Mouse (Mus musculus) intestine, embryonic 14.5 days (tissue): ENCODE data around the gene Dph1. TPM values are rescaled to one million over a fixed set of nuclear protein-coding genes. Genes with fewer than 3 reads are reported as not detected.
A peak's percentile ranks its signal among the peaks of the same experiment; 100 is the strongest.
"Not testable (repeated sequence)": the region's sequence is repeated elsewhere in the genome, so short reads cannot be mapped to it uniquely, and the experiment has no call there.

ENCODE experiments used
- ATAC-seq: fragments of 200-750 bp; cut with Nextera tagmentation; replicated peaks from 2 replicates; pipeline ENCODE4 v1.8.0; 2017; ENCODE audit warnings: low read depth, moderate number of reproducible peaks, moderate TSS enrichment, moderate library complexity; ENCODE audit not compliant: low FRiP score, low TSS enrichment
- DNase-seq: peaks from one replicate; pipeline ENCODE4 v3.0.0-alpha.2; 2018; ENCODE audit warnings: low spot score
- H3K27ac ChIP-seq: fragments of 300-500 bp; sonication (generic); 2 replicates; pipeline ENCODE4 v1.5.1; 2014; ENCODE audit warnings: low read depth, mild to moderate bottlenecking, control low read depth
- H3K27me3 ChIP-seq: fragments of 300-500 bp; sonication (generic); replicated peaks from 2 replicates; pipeline ENCODE4 v1.6.1; 2014; ENCODE audit warnings: low read length, control low read depth; ENCODE audit not compliant: control insufficient read depth, insufficient read depth
- H3K36me3 ChIP-seq: fragments of 300-500 bp; sonication (generic); 2 replicates; pipeline ENCODE4 v1.6.1; 2014; ENCODE audit warnings: low read length, control low read depth; ENCODE audit not compliant: control insufficient read depth, insufficient read depth
- H3K4me1 ChIP-seq: fragments of 300-500 bp; sonication (generic); replicated peaks from 2 replicates; pipeline ENCODE4 v1.6.1; 2014; ENCODE audit warnings: low read length, control low read depth, mixed read lengths; ENCODE audit not compliant: control insufficient read depth, insufficient read depth
- H3K4me2 ChIP-seq: fragments of 300-500 bp; sonication (generic); 2 replicates; pipeline ENCODE4 v1.6.1; 2014; ENCODE audit warnings: low read length
- H3K4me3 ChIP-seq: fragments of 300-500 bp; sonication (generic); 2 replicates; pipeline ENCODE4 v1.5.1; 2014; ENCODE audit warnings: low read depth, low read length, control low read depth, mixed read lengths
- H3K9ac ChIP-seq: fragments of 300-500 bp; sonication (generic); 2 replicates; pipeline ENCODE4 v1.6.1; 2014; ENCODE audit warnings: mild to moderate bottlenecking, low read length
- H3K9me3 ChIP-seq: fragments of 300-500 bp; sonication (generic); 2 replicates; pipeline ENCODE4 v1.6.1; 2016; ENCODE audit warnings: low read length, control low read depth; ENCODE audit not compliant: control insufficient read depth
- WGBS: fragments of 180-500 bp; shearing (Covaris S2); extraction: QIAGEN DNeasy Blood & Tissue Kit; methylation state at CpG from one replicate; pipeline ENCODE4 v1.1.7; 2014; 5-methylcytosine and 5-hydroxymethylcytosine counted together
- polyA plus RNA-seq: library from polyadenylated mRNA; unstranded; fragments of >200 nt; fragmentation: Nextera tagmentation; extraction: Ambion mirVana; gene quantifications from 2 replicates; pipeline ENCODE4 v1.2.1, GENCODE M21; 2014

Dph1 gene
- polyA plus RNA-seq, 1 experiment from 2014 or later: 31.5 TPM

GRCm38 (mm10) chr11:75174574-75174973 is 16.5 kb downstream of the Dph1 start:
- not testable (repeated sequence) for H3K9ac ChIP-seq, H3K27ac ChIP-seq
- peaks cover 15% of the 10 kb centered on the region for H3K36me3 ChIP-seq

DNA sequence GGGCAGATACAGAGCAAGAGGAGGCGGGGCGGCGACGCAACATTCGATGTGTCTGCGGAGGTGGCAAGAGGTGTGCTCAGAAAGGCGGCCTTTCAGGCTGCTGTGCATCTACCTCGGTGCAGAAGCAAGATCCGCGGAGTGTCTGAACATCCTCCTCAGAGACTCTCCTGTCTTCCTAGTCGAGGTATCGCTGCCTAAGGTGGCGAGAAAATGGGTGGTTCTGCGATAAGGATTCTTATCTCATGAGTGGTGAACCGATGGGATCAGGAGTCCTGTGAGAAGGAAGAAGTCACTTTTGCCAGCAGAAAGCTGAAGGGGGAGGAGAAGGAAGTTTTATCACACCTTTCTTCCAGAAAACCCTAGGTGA is 17.3 kb downstream of the Dph1 start:
- no peak for ATAC-seq
- peaks cover 32% of the 10 kb centered on the region for H3K4me1 ChIP-seq
- 2% methylated on average over 15 of the region's 15 CpGs for WGBS

More at GRCm38 (mm10) chr11:75174574-75174973, 16.5 kb downstream of the Dph1 start:
- not testable (repeated sequence) for H3K4me3 ChIP-seq, DNase-seq, H3K9me3 ChIP-seq, ATAC-seq, H3K4me2 ChIP-seq
- H3K4me1 ChIP-seq: peaks cover 35% of the 10 kb centered on the region
- H3K27me3 ChIP-seq: peaks cover 33% of the 10 kb centered on the region
- 57% methylated on average over 6 of the region's 6 CpGs for WGBS

GRCm38 (mm10) chr11:75173095-75173798 is 17.8 kb downstream of the Dph1 start:
- ATAC-seq (peak; percentile 56), DNase-seq (peak; percentile 96)
- H3K27ac ChIP-seq: no peak overlapping the region
- H3K4me3 ChIP-seq: peak overlapping the region; percentile 58
- peaks cover 35% of the 10 kb centered on the region for H3K27me3 ChIP-seq
- H3K36me3 ChIP-seq: peaks cover 15% of the 10 kb centered on the region
- WGBS: under 1% methylated on average over 71 of the region's 71 CpGs
- peak overlapping the region; percentile 78 for H3K4me2 ChIP-seq
- peaks cover 32% of the 10 kb centered on the region for H3K4me1 ChIP-seq
- H3K9me3 ChIP-seq: no peaks in the 10 kb centered on the region
- H3K9ac ChIP-seq: peak overlapping the region; percentile 39

More for the DNA sequence above, 17.3 kb downstream of the Dph1 start:
- peaks cover 15% of the 10 kb centered on the region for H3K36me3 ChIP-seq
- no peak overlapping the region for H3K9ac ChIP-seq
- H3K27me3 ChIP-seq: peaks cover 35% of the 10 kb centered on the region
- no peak for DNase-seq
- no peaks in the 10 kb centered on the region for H3K9me3 ChIP-seq
- H3K27ac ChIP-seq: no peak overlapping the region
- peak overlapping the region; percentile 78 for H3K4me2 ChIP-seq
- H3K4me3 ChIP-seq: peak overlapping the region; percentile 58

DNA sequence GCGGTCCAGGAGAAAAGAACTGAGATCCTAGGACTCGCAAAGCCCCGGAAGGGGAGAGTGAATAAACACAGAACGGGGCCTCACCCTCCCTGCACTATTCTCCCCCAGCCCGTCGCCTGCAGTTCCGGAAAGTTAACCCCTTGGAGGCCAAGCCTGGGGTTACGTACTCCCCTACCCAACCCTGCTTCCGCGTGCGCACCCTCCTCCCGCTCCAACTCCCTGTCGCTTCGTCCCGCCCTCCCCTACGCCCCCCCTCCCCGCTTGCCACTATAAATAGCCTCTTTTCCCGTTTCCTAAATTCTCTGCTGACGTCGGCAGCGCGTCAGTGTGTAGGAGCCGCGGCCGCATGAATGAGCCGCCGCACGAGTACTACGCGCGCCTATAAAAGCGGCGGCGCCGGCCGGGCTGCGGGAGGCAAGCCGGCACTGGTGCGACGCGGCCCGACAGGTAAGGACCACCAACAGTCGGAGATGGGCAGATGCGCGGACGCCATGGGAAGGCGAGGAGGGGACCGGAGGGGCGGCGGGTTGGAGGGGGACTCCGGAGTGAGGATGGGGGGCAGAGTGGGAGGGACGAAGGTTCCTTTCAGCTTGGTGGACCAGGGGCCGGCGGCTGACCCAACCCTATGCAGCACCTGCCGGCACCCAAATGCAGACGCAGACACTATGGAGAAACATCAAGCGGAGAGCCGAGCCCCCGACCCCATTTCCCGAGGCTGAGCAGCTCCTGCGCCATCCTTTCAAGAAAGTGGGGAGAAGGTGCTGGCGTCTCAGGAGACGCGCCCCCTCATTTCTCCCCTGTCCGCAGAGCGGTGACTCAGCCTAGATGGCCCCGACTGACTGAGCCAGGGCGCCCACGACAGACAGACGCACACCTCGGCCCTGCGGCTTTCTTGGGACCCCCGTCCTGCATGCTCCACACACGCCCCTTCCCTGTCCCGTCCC is 18.6 kb downstream of the Dph1 start:
- H3K9ac ChIP-seq: 0 out of 2 replicates have a peak overlapping the region, but pooled peaks have one; percentile 7
- ATAC-seq (no peak), DNase-seq (peak; percentile 59)
- H3K4me2 ChIP-seq: peak overlapping the region; percentile 78
- under 1% methylated on average over 75 of the region's 75 CpGs for WGBS
- H3K9me3 ChIP-seq: no peaks in the 10 kb centered on the region
- no peak overlapping the region for H3K27ac ChIP-seq
- H3K36me3 ChIP-seq: peaks cover 12% of the 10 kb centered on the region
- peaks cover 40% of the 10 kb centered on the region for H3K27me3 ChIP-seq
- peaks cover 25% of the 10 kb centered on the region for H3K4me1 ChIP-seq
- H3K4me3 ChIP-seq: peak overlapping the region; percentile 58

GRCm38 (mm10) chr11:75171186-75171865 is 19.7 kb downstream of the Dph1 start:
- peak overlapping the region; percentile 78 for H3K4me2 ChIP-seq
- WGBS: 14% methylated on average over 17 of the region's 17 CpGs
- no peak overlapping the region for H3K27ac ChIP-seq
- H3K4me3 ChIP-seq: 0 out of 2 replicates have a peak overlapping the region, but pooled peaks have one; percentile 58
- DNase-seq (peak; percentile 52), ATAC-seq (no peak)
- peaks cover 27% of the 10 kb centered on the region for H3K4me1 ChIP-seq
- no peaks in the 10 kb centered on the region for H3K9me3 ChIP-seq
- H3K36me3 ChIP-seq: peaks cover 8% of the 10 kb centered on the region; the same call in 1 of the 2 replicates
- H3K9ac ChIP-seq: no peak overlapping the region
- peaks cover 46% of the 10 kb centered on the region for H3K27me3 ChIP-seq

- Histone ChIP-seq H3K9ac (peak overlapping the region; percentile 34), H3K9me3 (no peaks in the 10 kb centered on the region), H3K36me3 (peaks cover 18% of the 10 kb centered on the region), H3K27me3 (peaks cover 52% of the 10 kb centered on the region), H3K4me3 (peak overlapping the region; percentile 65), H3K4me1 (peaks cover 30% of the 10 kb centered on the region), H3K4me2 (peak overlapping the region; percentile 77), H3K27ac (peak overlapping the region; percentile 47; the same call in 1 of the 2 replicates)
- peak; percentile 32 for ATAC-seq
- peak; percentile 98 for DNase-seq
- WGBS: under 1% methylated on average over 38 of the region's 38 CpGs
Observed at GRCm38 (mm10) chr11:75170136-75170751, 20.8 kb downstream of the Dph1 start.

DNA sequence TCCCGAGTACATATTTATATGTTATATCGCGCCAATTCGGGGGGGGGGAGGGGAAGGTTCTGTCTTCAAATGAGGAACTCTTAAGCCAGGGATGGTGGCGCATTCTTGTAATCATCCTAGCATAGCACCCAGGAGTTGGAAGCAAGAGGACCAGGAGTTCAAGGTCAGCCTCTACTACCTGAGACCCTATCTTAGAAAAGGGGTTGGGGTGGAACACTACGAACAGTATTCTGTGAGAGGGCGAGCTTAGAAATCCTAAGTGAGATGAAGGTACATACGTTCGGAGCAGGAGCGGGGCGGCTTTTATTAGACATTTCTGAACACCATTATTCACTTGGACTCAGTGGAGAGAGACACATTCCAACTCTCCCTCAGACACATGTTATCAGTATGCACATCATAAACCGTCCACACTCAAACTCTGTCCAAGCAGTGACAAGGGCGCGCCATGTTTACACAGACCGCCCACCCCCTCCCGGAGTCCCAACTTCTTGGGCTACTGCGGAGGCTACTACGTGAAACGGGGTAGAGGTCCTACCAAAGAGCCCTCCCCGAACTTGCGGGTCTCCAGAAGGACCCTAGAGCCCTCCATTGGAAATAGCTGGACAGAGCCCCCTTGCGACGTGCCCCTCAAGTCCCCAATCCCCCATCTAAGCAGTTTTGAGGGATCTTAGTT is 21.5 kb downstream of the Dph1 start, which contains the start of gene Hic1:
Hic1 (minus strand) TSS at position 115 of the 676 bp plus-strand sequence.
- Histone ChIP-seq H3K9me3 (no peaks in the 10 kb centered on the region), H3K4me2 (peak within 1 kb of the TSS; percentile 77), H3K27ac (peak within 1 kb of the TSS; percentile 95), H3K4me3 (peak within 1 kb of the TSS; percentile 65), H3K4me1 (peaks cover 30% of the 10 kb centered on the region), H3K27me3 (peaks cover 53% of the 10 kb centered on the region), H3K9ac (peak within 1 kb of the TSS; percentile 92), H3K36me3 (peaks cover 24% of the 10 kb centered on the region)
- WGBS: 3% methylated on average over 23 of the region's 23 CpGs
- DNase-seq (no peak), ATAC-seq (no peak)
